Mouse (Mus musculus): ENCODE data around the gene Dusp27.

GRCm38 (mm10) chr1:166152034-166152433, 24.3 kb upstream of the Dusp27 start:
- TF ChIP-seq CTCF (IDR thresholded peaks at IDR 0.05; ENCODE audit: low read depth) (no peak), EP300 (optimal IDR thresholded peaks at IDR 0.05) (no peak)

Measured in stomach, postnatal 0 days (tissue).